Comparison of ENCODE assay signal across 10 mouse cellular contexts in genomic region chr4:143112985-143113384, GRCm38 (mm10).
DNase-seq lines count a peak whose midpoint lies in the region; ATAC-seq and TF ChIP-seq lines count a peak whose summit lies in the region.
"Had no signal": no experiment of that assay in that cellular context is flagged by ENCODE, and none has a peak within 500 bp of the region (broad histone marks: within the 10 kb centered on the region; RNA-seq: fewer than 3 reads in every experiment).

No protein-coding gene starts in this region.

- peak; percentile 78 for DNase-seq in ES-E14 (ENCODE audit: low read depth, low spot score)
- DNase-seq in gastrocnemius, adult 8-10 months (ENCODE audit: low spot score in 2 of 2), result peak; percentile 51 to 58
- peak; percentile 72 for DNase-seq in layer of hippocampus, postnatal 25 days (ENCODE audit: extremely low spot score in 1 of 2, low spot score in 1 of 2)
- DNase-seq in thymus, adult 2 months, result peak; percentile 70

- ATAC-seq in intestine, postnatal 0 days, result no peak
- ATAC-seq in intestine, embryonic 15.5 days, result no peak
- ATAC-seq in cerebellum, adult (ENCODE audit: insufficient number of reproducible peaks, low FRiP score, low TSS enrichment), result peak; percentile 69; the same call in 1 of the 2 replicates
- 0 out of 2 replicates have a peak, but pooled peaks have one; percentile 24 for ATAC-seq in monocyte, adult 5-6 weeks (replicated peaks; ENCODE audit: insufficient number of reproducible peaks, low FRiP score, low TSS enrichment, poor library complexity, severe bottlenecking)

- H3K4me3 ChIP-seq in intestine, postnatal 0 days (ENCODE audit: low read depth, low read length), result no peak overlapping the region
- no peak overlapping the region for H3K4me3 ChIP-seq in intestine, embryonic 15.5 days (replicated peaks)
- H3K4me3 ChIP-seq in ES-E14 (ENCODE audit: insufficient read depth in 1 of 2, low read depth in 1 of 2, low read length in 2 of 2, poor library complexity in 1 of 2, severe bottlenecking in 1 of 2), result no peak overlapping the region
- H3K4me3 ChIP-seq in thymus, adult 2 months (ENCODE audit: control insufficient read depth, insufficient read depth, low read length), result no peak overlapping the region
- H3K4me3 ChIP-seq: embryonic facial prominence, embryonic 15.5 days had no signal

- H3K9ac ChIP-seq in intestine, postnatal 0 days (ENCODE audit: low read depth, low read length), result no peak overlapping the region
- H3K9ac ChIP-seq in intestine, embryonic 15.5 days, result no peak overlapping the region
- H3K9ac ChIP-seq in ES-E14 (ENCODE audit: insufficient read depth, low read depth, low read length, poor library complexity, severe bottlenecking), result no peak overlapping the region
- H3K9ac ChIP-seq: embryonic facial prominence, embryonic 15.5 days had no signal

- no peaks in the 10 kb centered on the region for H3K27me3 ChIP-seq in intestine, postnatal 0 days (replicated peaks; ENCODE audit: control insufficient read depth, insufficient read depth, low read length)
- H3K27me3 ChIP-seq in intestine, embryonic 15.5 days (replicated peaks), result no peaks in the 10 kb centered on the region
- H3K27me3 ChIP-seq in thymus, adult 2 months (ENCODE audit: control insufficient read depth, insufficient read depth, low read length), result no peaks in the 10 kb centered on the region
- H3K27me3 ChIP-seq: embryonic facial prominence, embryonic 15.5 days had no signal

- H3K27ac ChIP-seq in intestine, postnatal 0 days (ENCODE audit: low read depth, low read length), result no peak overlapping the region
- no peak overlapping the region for H3K27ac ChIP-seq in intestine, embryonic 15.5 days
- no peak overlapping the region for H3K27ac ChIP-seq in ES-E14 (ENCODE audit: insufficient read depth, low read depth, low read length, poor library complexity, severe bottlenecking)
- H3K27ac ChIP-seq in thymus, adult 2 months (ENCODE audit: control insufficient read depth, insufficient read depth, low read length), result no peak overlapping the region
- H3K27ac ChIP-seq: embryonic facial prominence, embryonic 15.5 days; macrophage had no signal

- WGBS in intestine, postnatal 0 days, result 40% methylated on average over 6 of the region's 6 CpGs
- 38% methylated on average over 6 of the region's 6 CpGs for WGBS in intestine, embryonic 15.5 days
- WGBS in thymus, adult 2 months, result 50% methylated on average over 6 of the region's 6 CpGs

- no peaks in the 10 kb centered on the region for H3K9me3 ChIP-seq in intestine, postnatal 0 days (ENCODE audit: control insufficient read depth)
- H3K9me3 ChIP-seq in intestine, embryonic 15.5 days, result no peaks in the 10 kb centered on the region
- H3K9me3 ChIP-seq in ES-E14 (ENCODE audit: control insufficient read depth, insufficient read depth, low read depth, low read length), result no peaks in the 10 kb centered on the region
- H3K9me3 ChIP-seq: embryonic facial prominence, embryonic 15.5 days had no signal

- H3K36me3 ChIP-seq in intestine, postnatal 0 days (ENCODE audit: control insufficient read depth, insufficient read depth), result peaks cover 27% of the 10 kb centered on the region
- H3K36me3 ChIP-seq in intestine, embryonic 15.5 days, result peaks cover 3% of the 10 kb centered on the region
- H3K36me3 ChIP-seq in ES-E14 (ENCODE audit: control insufficient read depth, insufficient read depth, low read length, poor library complexity, severe bottlenecking), result no peaks in the 10 kb centered on the region; the same call in 1 of the 2 replicates
- H3K36me3 ChIP-seq in thymus, adult 2 months (ENCODE audit: control insufficient read depth, insufficient read depth, low read length), result peaks cover 15% of the 10 kb centered on the region

- peak; percentile 82 for TF ChIP-seq CTCF in intestine, postnatal 0 days (IDR thresholded peaks at IDR 0.05; ENCODE audit: low read depth)
- TF ChIP-seq CTCF in thymus, adult 2 months (IDR thresholded peaks at IDR 0.05; ENCODE audit: borderline replicate concordance, control insufficient read depth, extremely low read depth, insufficient read depth, low read length, poor library complexity), result peak; percentile 79

- in situ Hi-C loops in ES-E14 (cut with MboI; ENCODE audit: low sequenced_read_pairs in 2 of 2, unreplicated experiment in 2 of 2), result no loop called here

- TF ChIP-seq POLR2A in thymus, adult 2 months (IDR thresholded peaks at IDR 0.05; ENCODE audit: control insufficient read depth, extremely low read depth, insufficient read depth, low read length, poor library complexity), result no peak

- H3K4me1 ChIP-seq in intestine, postnatal 0 days (replicated peaks; ENCODE audit: control insufficient read depth, insufficient read depth, low read length), result no peaks in the 10 kb centered on the region
- H3K4me1 ChIP-seq in intestine, embryonic 15.5 days (replicated peaks), result peaks cover 10% of the 10 kb centered on the region; the same call in 1 of the 2 replicates
- H3K4me1 ChIP-seq in ES-E14 (ENCODE audit: control insufficient read depth in 2 of 2, insufficient read depth in 2 of 2, low read length in 2 of 2, poor library complexity in 1 of 2), result peaks cover 0 to 2% of the 10 kb centered on the region in 2 experiments; a peak in 1 of 4 replicates
- H3K4me1 ChIP-seq in thymus, adult 2 months (replicated peaks; ENCODE audit: control insufficient read depth, insufficient read depth, low read length), result no peaks in the 10 kb centered on the region; the same call in 1 of the 2 replicates

- H3K4me2 ChIP-seq in intestine, postnatal 0 days (replicated peaks; ENCODE audit: low read depth), result no peak overlapping the region
- no peak overlapping the region for H3K4me2 ChIP-seq in intestine, embryonic 15.5 days (replicated peaks)
- H3K4me2 ChIP-seq: embryonic facial prominence, embryonic 15.5 days had no signal

TF ChIP-seq in ES-E14, 5 proteins besides CTCF, POLR2A, EP300 and RAD21:
- TF ChIP-seq MAFK (IDR thresholded peaks at IDR 0.05; ENCODE audit: insufficient read depth, low read depth, low read length), result no peak
- TF ChIP-seq ZC3H11A (IDR thresholded peaks at IDR 0.05; ENCODE audit: borderline replicate concordance, low read depth, low read length), result 0 out of 2 replicates have a peak, but pooled peaks have one; percentile 34

Comparison
In these comparisons a context has a peak if more than half of its experiments do, and no peak if none do; other contexts are left out.
1. ATAC-seq: peak in cerebellum, adult (single experiment) and monocyte, adult 5-6 weeks (single experiment); none in intestine, postnatal 0 days (single experiment) and intestine, embryonic 15.5 days (single experiment).
2. Peak in every context shown above with its lines, with median percentiles within 50 percentile points of each other: DNase-seq.